Mouse (Mus musculus): ENCODE measurements at regions not wholly inside any gene's neighbourhood (a gene's known extent, or its start where the extent isn't known, plus 50 kb on each side); places are given as distances from the start of the nearest gene placed in this dataset.

- no peak for TF ChIP-seq RAD21 (IDR thresholded peaks at IDR 0.05; ENCODE audit: low read depth, low read length)
- no peak for TF ChIP-seq RCOR1 (conservative IDR thresholded peaks at IDR 0.05; ENCODE audit: low read depth, low read length)
- no peak for TF ChIP-seq JUND (conservative IDR thresholded peaks at IDR 0.05; ENCODE audit: low read depth, low read length)
- no peak for TF ChIP-seq POLR2A (IDR thresholded peaks at IDR 0.05; ENCODE audit: low read depth, low read length)
- TF ChIP-seq NRF1 (IDR thresholded peaks at IDR 0.05; ENCODE audit: low read depth, low read length), result no peak
- no peak for TF ChIP-seq POLR2AphosphoS2 (IDR thresholded peaks at IDR 0.05; ENCODE audit: low read depth, low read length)
These were observed 102.2 kb upstream of the Olfm4 start for GRCm38 (mm10) chr14:79881726-79882125.

Measured in CH12.LX (cell line).